In the genomic region with DNA sequence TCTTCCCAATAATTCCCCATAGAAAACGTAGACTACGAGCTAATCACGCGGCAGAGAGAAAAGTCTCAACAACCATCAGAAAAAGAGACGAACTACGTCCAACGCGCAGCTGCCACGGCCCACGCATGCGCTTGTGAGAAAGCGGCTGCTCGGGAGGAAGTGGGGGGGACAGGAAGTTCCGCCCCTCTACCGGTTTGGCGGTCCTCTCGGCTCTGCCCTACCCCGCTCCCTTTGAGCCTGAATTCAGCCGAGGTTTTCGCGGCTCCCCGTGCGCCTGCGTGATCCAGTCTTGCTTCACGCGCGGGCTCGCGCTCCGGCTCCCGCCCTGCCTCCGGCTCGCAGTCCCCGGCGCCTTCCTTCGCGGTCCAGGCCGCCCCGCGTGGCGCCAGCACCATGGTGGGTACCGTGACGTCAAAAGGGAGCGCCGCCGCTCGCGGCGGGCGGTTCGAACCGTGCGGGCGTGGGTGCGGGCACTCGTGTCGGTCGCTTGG, we compare ENCODE assay signal across 7 mouse cellular contexts. TPM values are rescaled to one million over a fixed set of nuclear protein-coding genes. Genes with fewer than 3 reads are reported as not detected.
A peak's percentile ranks its signal among the peaks of the same experiment; 100 is the strongest.
DNase-seq lines count a peak whose midpoint lies in the region; ATAC-seq and TF ChIP-seq lines count a peak whose summit lies in the region.

TSS of gene Lsm2 (plus strand) at position 173 of the 491 bp plus-strand sequence.

- H3K27ac ChIP-seq in embryonic facial prominence, embryonic 12.5 days, result peak within 1 kb of the TSS; percentile 99
- peak within 1 kb of the TSS; percentile 93 for H3K27ac ChIP-seq in kidney, adult 2 months (ENCODE audit: insufficient read depth, low read depth, low read length)
- peak within 1 kb of the TSS; percentile 99 for H3K27ac ChIP-seq in limb, embryonic 12.5 days
- H3K27ac ChIP-seq in midbrain, embryonic 15.5 days, result peak within 1 kb of the TSS; percentile 96
- peak within 1 kb of the TSS; percentile 99 for H3K27ac ChIP-seq in spleen, adult 2 months (ENCODE audit: insufficient read depth, low read length)

- TF ChIP-seq POLR2A in kidney, adult 2 months (IDR thresholded peaks at IDR 0.05; ENCODE audit: low read depth, low read length), result peak; percentile 86
- peak; percentile 77 for TF ChIP-seq POLR2A in spleen, adult 2 months (IDR thresholded peaks at IDR 0.05; ENCODE audit: low read depth, low read length)

- peaks cover 16% of the 10 kb centered on the region for H3K36me3 ChIP-seq in embryonic facial prominence, embryonic 12.5 days
- no peaks in the 10 kb centered on the region for H3K36me3 ChIP-seq in kidney, adult 2 months (ENCODE audit: control insufficient read depth, insufficient read depth, low read length)
- H3K36me3 ChIP-seq in limb, embryonic 12.5 days, result peaks cover 21% of the 10 kb centered on the region
- peaks cover 14% of the 10 kb centered on the region; the same call in 1 of the 2 replicates for H3K36me3 ChIP-seq in midbrain, embryonic 15.5 days (replicated peaks)
- peaks cover 7% of the 10 kb centered on the region; the same call in 1 of the 2 replicates for H3K36me3 ChIP-seq in spleen, adult 2 months (ENCODE audit: control insufficient read depth, insufficient read depth, low read length)

- WGBS in embryonic facial prominence, embryonic 12.5 days, result under 1% methylated on average over 58 of the region's 58 CpGs
- under 1% methylated on average over 58 of the region's 58 CpGs for WGBS in kidney, adult 2 months
- under 1% methylated on average over 58 of the region's 58 CpGs for WGBS in limb, embryonic 12.5 days
- under 1% methylated on average over 56 of the region's 58 CpGs for WGBS in midbrain, embryonic 15.5 days
- under 1% methylated on average over 58 of the region's 58 CpGs for WGBS in spleen, adult 2 months

- DNase-seq in adrenal gland, postnatal 25 days, result peak; percentile 88
- peak; percentile 95 to 96 for DNase-seq in heart, adult 18-20 months
- DNase-seq in kidney, adult 2 months, result peak; percentile 96
- peak; percentile 87 to 88 for DNase-seq in spleen, adult 2 months (ENCODE audit: low read depth in 1 of 2, low spot score in 2 of 2)

- peak within 1 kb of the TSS; percentile 90 for H3K4me2 ChIP-seq in embryonic facial prominence, embryonic 12.5 days (replicated peaks)
- H3K4me2 ChIP-seq in limb, embryonic 12.5 days, result peak within 1 kb of the TSS; percentile 72
- H3K4me2 ChIP-seq in midbrain, embryonic 15.5 days, result peak within 1 kb of the TSS; percentile 73

- peaks cover 9% of the 10 kb centered on the region for H3K4me1 ChIP-seq in embryonic facial prominence, embryonic 12.5 days
- H3K4me1 ChIP-seq in kidney, adult 2 months (ENCODE audit: control insufficient read depth, insufficient read depth, low read length), result peaks cover 15% of the 10 kb centered on the region; the same call in 1 of the 2 replicates
- H3K4me1 ChIP-seq in limb, embryonic 12.5 days (replicated peaks), result peaks cover 16% of the 10 kb centered on the region
- peaks cover 23% of the 10 kb centered on the region for H3K4me1 ChIP-seq in midbrain, embryonic 15.5 days
- peaks cover 4% of the 10 kb centered on the region; the same call in 1 of the 2 replicates for H3K4me1 ChIP-seq in spleen, adult 2 months (ENCODE audit: control insufficient read depth, insufficient read depth, insufficient read length)

- no peaks in the 10 kb centered on the region for H3K9me3 ChIP-seq in embryonic facial prominence, embryonic 12.5 days
- H3K9me3 ChIP-seq in limb, embryonic 12.5 days, result no peaks in the 10 kb centered on the region
- H3K9me3 ChIP-seq in midbrain, embryonic 15.5 days, result no peaks in the 10 kb centered on the region

- no peaks in the 10 kb centered on the region for H3K27me3 ChIP-seq in embryonic facial prominence, embryonic 12.5 days
- H3K27me3 ChIP-seq in kidney, adult 2 months (replicated peaks; ENCODE audit: control insufficient read depth, insufficient read depth, low read length), result no peaks in the 10 kb centered on the region
- H3K27me3 ChIP-seq in limb, embryonic 12.5 days, result no peaks in the 10 kb centered on the region
- no peaks in the 10 kb centered on the region for H3K27me3 ChIP-seq in midbrain, embryonic 15.5 days (replicated peaks)
- H3K27me3 ChIP-seq in spleen, adult 2 months (ENCODE audit: control insufficient read depth, insufficient read depth, low read length), result no peaks in the 10 kb centered on the region

- H3K4me3 ChIP-seq in embryonic facial prominence, embryonic 12.5 days, result peak within 1 kb of the TSS; percentile 91
- peak within 1 kb of the TSS; percentile 81 for H3K4me3 ChIP-seq in kidney, adult 2 months (ENCODE audit: insufficient read depth, low read depth, low read length)
- peak within 1 kb of the TSS; percentile 87 for H3K4me3 ChIP-seq in limb, embryonic 12.5 days (replicated peaks)
- H3K4me3 ChIP-seq in midbrain, embryonic 15.5 days, result peak within 1 kb of the TSS; percentile 63
- peak within 1 kb of the TSS; percentile 99 for H3K4me3 ChIP-seq in spleen, adult 2 months (ENCODE audit: extremely low read depth, insufficient read depth, insufficient read length)

- H3K9ac ChIP-seq in embryonic facial prominence, embryonic 12.5 days, result peak within 1 kb of the TSS; percentile 95
- peak within 1 kb of the TSS; percentile 91 for H3K9ac ChIP-seq in limb, embryonic 12.5 days (replicated peaks)
- H3K9ac ChIP-seq in midbrain, embryonic 15.5 days, result peak within 1 kb of the TSS; percentile 69

- peak; percentile 89 for ATAC-seq in embryonic facial prominence, embryonic 12.5 days (ENCODE audit: insufficient number of reproducible peaks, insufficient read depth, low FRiP score, low TSS enrichment)
- peak; percentile 92 for ATAC-seq in limb, embryonic 12.5 days (ENCODE audit: insufficient number of reproducible peaks, insufficient read depth, low FRiP score, low TSS enrichment, low read depth)
- peak; percentile 97 for ATAC-seq in midbrain, embryonic 15.5 days (replicated peaks)

- no peak for TF ChIP-seq CTCF in kidney, adult 2 months (conservative IDR thresholded peaks at IDR 0.05; ENCODE audit: insufficient read depth, insufficient read length, low read depth, low read length)
- TF ChIP-seq CTCF in spleen, adult 2 months (IDR thresholded peaks at IDR 0.05; ENCODE audit: extremely low read depth, insufficient read depth, insufficient read length, insufficient replicate concordance), result no peak

RNA-seq across cellular contexts. Expression of gene Lsm2, which starts in this region (rescaled TPM):
- 39.6 and 51.2 TPM in 2 replicates for total RNA-seq in adrenal gland, postnatal 25 days (2021)
- 212 and 230 TPM in 2 replicates for polyA plus RNA-seq in embryonic facial prominence, embryonic 12.5 days (2016; fragmentation: Nextera tagmentation; extraction: Ambion mirVana)
- total RNA-seq in heart, adult 18-20 months (2021), result 10 to 100 TPM; 16.3 to 18.0 TPM
- polyA plus RNA-seq in kidney, adult 2 months (2012; rRNA removed), result 70.2 and 88.2 TPM in 2 replicates
- polyA plus RNA-seq in limb, embryonic 12.5 days (2016; fragmentation: Nextera tagmentation; extraction: Ambion mirVana), result 222 and 234 TPM in 2 replicates
- 103 and 111 TPM in 2 replicates for polyA plus RNA-seq in midbrain, embryonic 15.5 days (2015; fragmentation: Nextera tagmentation; extraction: Ambion mirVana)
- 60.7 and 65.2 TPM in 2 replicates for polyA plus RNA-seq in spleen, adult 2 months (2012; rRNA removed)

Comparison
In these comparisons a context has a peak if more than half of its experiments do, and no peak if none do; other contexts are left out.
1. Peak in every context shown above with its lines: DNase-seq, ATAC-seq, H3K4me3 ChIP-seq and H3K27ac ChIP-seq.